25 mouse cellular contexts compared by ENCODE assay signal in genomic region chr6:5506271-5506670, GRCm38 (mm10).
"Had no signal": no experiment of that assay in that cellular context is flagged by ENCODE, and none has a peak within 500 bp of the region (broad histone marks: within the 10 kb centered on the region; RNA-seq: fewer than 3 reads in every experiment).

No protein-coding gene starts in this region.

- H3K9me3 ChIP-seq: heart, embryonic 13.5 days; heart, embryonic 15.5 days; hindbrain, embryonic 13.5 days; hindbrain, embryonic 15.5 days; kidney, embryonic 15.5 days; limb, embryonic 13.5 days; limb, embryonic 15.5 days had no signal

- H3K4me1 ChIP-seq: hindbrain, embryonic 13.5 days; hindbrain, embryonic 15.5 days had no signal

- ATAC-seq: hindbrain, postnatal 0 days; intestine, embryonic 16.5 days had no signal

- H3K36me3 ChIP-seq: heart, embryonic 13.5 days; heart, embryonic 15.5 days; hindbrain, embryonic 13.5 days; hindbrain, embryonic 15.5 days; kidney, embryonic 15.5 days; limb, embryonic 13.5 days; limb, embryonic 15.5 days had no signal

- DNase-seq: gastrocnemius, postnatal 14 days; gastrocnemius, postnatal 36 days; heart, adult 11 months; heart, adult 2 months; heart, postnatal 14 days; heart, postnatal 36 days; kidney, adult 11 months; kidney, adult 2 months; kidney, adult 9 months; kidney, postnatal 14 days; kidney, postnatal 36 days; layer of hippocampus, adult 9-11 months; layer of hippocampus, postnatal 36 days; left cerebral cortex, postnatal 4 days had no signal

- H3K9ac ChIP-seq: heart, embryonic 13.5 days; heart, embryonic 15.5 days; hindbrain, embryonic 13.5 days; hindbrain, embryonic 15.5 days; kidney, embryonic 15.5 days; limb, embryonic 13.5 days; limb, embryonic 15.5 days had no signal

- H3K4me3 ChIP-seq: heart, adult 2 months; heart, embryonic 13.5 days; heart, embryonic 15.5 days; hindbrain, embryonic 13.5 days; hindbrain, embryonic 15.5 days; kidney, embryonic 15.5 days; limb, embryonic 13.5 days; limb, embryonic 15.5 days had no signal

- H3K4me2 ChIP-seq: heart, embryonic 11.5 days; heart, embryonic 13.5 days; heart, embryonic 15.5 days; hindbrain, embryonic 13.5 days; hindbrain, embryonic 15.5 days; kidney, embryonic 15.5 days; limb, embryonic 13.5 days; limb, embryonic 15.5 days had no signal

- H3K27ac ChIP-seq: heart, embryonic 13.5 days; heart, embryonic 15.5 days; hindbrain, embryonic 13.5 days; hindbrain, embryonic 15.5 days; hindbrain, postnatal 0 days; kidney, embryonic 15.5 days; kidney, postnatal 0 days; limb, embryonic 13.5 days; limb, embryonic 15.5 days had no signal

- H3K27me3 ChIP-seq: heart, embryonic 13.5 days; heart, embryonic 15.5 days; hindbrain, embryonic 13.5 days; hindbrain, embryonic 15.5 days; kidney, embryonic 15.5 days; limb, embryonic 13.5 days; limb, embryonic 15.5 days had no signal
